ENCODE assay signal across 11 mouse cellular contexts in the genomic region with DNA sequence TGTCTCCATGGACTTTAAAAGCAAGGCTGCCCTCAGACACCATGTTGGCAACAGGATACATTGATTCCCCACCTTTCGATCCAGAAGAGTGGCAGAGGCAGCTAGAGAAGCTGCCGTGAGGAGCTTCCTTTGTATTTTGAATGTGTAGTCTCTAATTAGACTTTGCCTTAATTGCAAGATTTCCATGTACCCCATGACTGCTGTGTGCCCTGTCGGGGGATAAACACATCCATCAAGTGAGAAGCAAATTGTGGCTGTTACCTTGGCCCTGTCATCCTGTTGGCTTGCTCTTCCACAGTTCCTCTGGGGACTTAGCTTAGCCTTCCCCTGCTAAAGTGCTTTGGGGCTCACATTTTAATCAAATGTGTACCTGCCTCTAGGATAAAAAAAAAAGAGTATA.
"Had no signal": no experiment of that assay in that cellular context is flagged by ENCODE, and none has a peak within 500 bp of the region (broad histone marks: within the 10 kb centered on the region; RNA-seq: fewer than 3 reads in every experiment).

No protein-coding gene starts in this region.

- H3K4me3 ChIP-seq: intestine, embryonic 15.5 days; layer of hippocampus, adult 2 months; stomach, embryonic 15.5 days had no signal

- H3K4me1 ChIP-seq: intestine, embryonic 15.5 days; stomach, embryonic 15.5 days had no signal

- DNase-seq: kidney, adult 18-20 months; kidney, postnatal 10 days; kidney, postnatal 4 days; liver; right cerebral cortex, postnatal 14 days; thymus, adult 2 months; thymus, postnatal 36 days had no signal

- H3K36me3 ChIP-seq: intestine, embryonic 15.5 days; stomach, embryonic 15.5 days had no signal

- H3K9ac ChIP-seq: intestine, embryonic 15.5 days; liver, embryonic 14.5 days; stomach, embryonic 15.5 days had no signal

- ATAC-seq: intestine, embryonic 15.5 days had no signal

- H3K27me3 ChIP-seq: intestine, embryonic 15.5 days; stomach, embryonic 15.5 days had no signal

- H3K9me3 ChIP-seq: intestine, embryonic 15.5 days; stomach, embryonic 15.5 days had no signal

- H3K27ac ChIP-seq: intestine, embryonic 15.5 days; layer of hippocampus, adult 2 months; liver, embryonic 14.5 days; stomach, embryonic 15.5 days had no signal

- H3K4me2 ChIP-seq: intestine, embryonic 15.5 days; stomach, embryonic 15.5 days had no signal
